Mouse (Mus musculus): ENCODE results near the gene Tmem164.

GRCm38 (mm10) chrX:142725571-142725970 lies 44.4 kb downstream of the Tmem164 start:
- no peak for TF ChIP-seq POLR2A (IDR thresholded peaks at IDR 0.05; ENCODE audit: insufficient read depth, low read depth, low read length)
- TF ChIP-seq CTCF (IDR thresholded peaks at IDR 0.05), result no peak
- no peak for TF ChIP-seq EP300 (IDR thresholded peaks at IDR 0.05; ENCODE audit: insufficient read depth, low read depth, low read length)
